Mouse (Mus musculus): Measurements from ENCODE around the gene Atp7b. TPM values are rescaled to one million over a fixed set of nuclear protein-coding genes. Genes with fewer than 3 reads are reported as not detected.

Gene Atp7b
- 2.4 and 2.9 TPM in 2 replicates for polyA plus RNA-seq (2016; fragmentation: Nextera tagmentation; extraction: Ambion mirVana)

DNA sequence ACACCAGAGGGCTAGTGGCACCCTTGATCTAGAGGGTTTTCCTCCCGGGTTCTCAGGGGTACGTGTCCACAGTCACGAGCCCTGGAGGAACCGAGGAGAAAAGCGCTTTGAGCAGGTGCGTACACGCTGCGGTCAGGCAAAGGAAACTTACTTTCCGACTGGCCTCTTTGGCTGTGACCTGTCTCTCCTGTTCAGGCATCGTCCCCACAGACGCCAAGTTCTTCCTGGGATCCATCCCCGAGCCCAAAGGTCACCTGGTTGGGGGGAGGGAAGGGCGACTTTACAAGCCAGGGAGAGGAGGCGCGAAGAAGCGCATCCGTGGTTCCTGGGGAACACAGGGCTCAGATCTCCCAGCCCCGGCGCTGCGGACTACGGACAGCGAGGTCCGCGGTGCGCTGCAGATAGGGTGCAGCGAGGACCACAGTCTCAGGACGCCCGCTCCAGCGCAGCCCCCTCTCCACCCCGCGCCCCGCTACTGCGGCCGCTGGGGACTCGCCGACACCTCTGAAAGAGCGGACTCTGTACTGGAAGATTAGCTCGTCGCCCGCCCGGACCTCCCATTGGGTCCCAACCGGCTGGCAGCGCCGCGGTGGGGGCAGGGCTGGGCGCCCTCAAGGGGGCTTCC lies at the start of gene Atp7b:
Gene Atp7b (minus strand): TSS at position 485 of the 625 bp plus-strand sequence.
- Histone ChIP-seq H3K4me2 (peak within 1 kb of the TSS; percentile 84), H3K9ac (peak within 1 kb of the TSS; percentile 75), H3K4me1 (replicated peaks) (peaks cover 3% of the 10 kb centered on the region; the same call in 1 of the 2 replicates), H3K27me3 (replicated peaks) (peaks cover 16% of the 10 kb centered on the region), H3K36me3 (peaks cover 21% of the 10 kb centered on the region), H3K4me3 (peak within 1 kb of the TSS; percentile 76), H3K9me3 (replicated peaks) (no peaks in the 10 kb centered on the region), H3K27ac (ENCODE audit: poor library complexity, severe bottlenecking) (0 out of 2 replicates have a peak within 1 kb of the TSS, but pooled peaks have one; percentile 22)
- WGBS = under 1% methylated on average over 45 of the region's 46 CpGs
- peak; percentile 85 for ATAC-seq (ENCODE audit: insufficient number of reproducible peaks, low FRiP score)

DNA sequence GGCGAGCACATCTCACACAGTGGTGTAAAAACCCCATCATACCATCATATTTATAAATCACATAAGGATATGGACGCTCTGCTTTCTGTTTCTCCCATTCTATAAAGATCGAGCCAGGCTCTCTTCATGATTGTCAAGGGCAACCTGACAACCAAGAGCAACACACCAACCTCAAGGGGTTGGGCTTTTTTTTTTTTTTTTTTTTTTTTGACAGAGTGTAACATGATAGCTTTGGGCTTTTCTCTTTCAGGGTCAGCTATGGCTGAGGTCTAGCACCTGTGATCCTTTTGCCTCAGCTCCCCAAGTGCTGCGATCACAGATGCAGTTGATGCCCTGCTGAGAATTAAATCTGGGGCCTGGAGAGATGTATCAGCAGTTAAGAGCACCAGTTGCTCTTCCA lies 46.9 kb upstream of the Atp7b start:
- Histone ChIP-seq H3K4me1 (replicated peaks) (no peaks in the 10 kb centered on the region), H3K36me3 (no peaks in the 10 kb centered on the region), H3K4me3 (no peak overlapping the region), H3K9me3 (replicated peaks) (no peaks in the 10 kb centered on the region), H3K9ac (no peak overlapping the region), H3K27ac (ENCODE audit: poor library complexity, severe bottlenecking) (no peak overlapping the region), H3K27me3 (replicated peaks) (no peaks in the 10 kb centered on the region), H3K4me2 (no peak overlapping the region)
- ATAC-seq (ENCODE audit: insufficient number of reproducible peaks, low FRiP score) = no peak
- WGBS = 62% methylated on average over 4 of the region's 4 CpGs

DNA sequence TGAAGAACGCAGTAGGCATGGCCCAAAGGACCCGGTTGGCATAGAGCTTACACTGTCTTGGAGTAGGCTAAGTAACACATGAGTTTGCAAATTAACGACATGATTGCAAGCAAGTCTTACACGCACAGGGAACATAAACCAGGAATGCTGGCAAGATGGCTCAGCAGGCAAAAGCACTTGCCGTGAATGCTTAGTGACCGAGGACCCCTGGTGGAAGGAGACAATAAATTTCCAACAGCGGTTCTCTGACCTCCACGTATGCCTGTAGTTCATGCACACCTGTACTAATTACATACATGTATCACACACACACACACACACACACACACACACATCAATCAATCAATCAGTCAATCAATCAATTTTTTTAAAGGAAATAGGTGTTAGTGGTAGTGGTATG lies 31.5 kb upstream of the Atp7b start:
- H3K9ac ChIP-seq = no peak overlapping the region
- H3K9me3 ChIP-seq (replicated peaks) = no peaks in the 10 kb centered on the region
- H3K4me2 ChIP-seq = no peak overlapping the region
- no peaks in the 10 kb centered on the region for H3K4me1 ChIP-seq (replicated peaks)
- 48% methylated on average over 8 of the region's 8 CpGs for WGBS
- H3K36me3 ChIP-seq = no peaks in the 10 kb centered on the region
- H3K4me3 ChIP-seq = no peak overlapping the region
- no peak for ATAC-seq (ENCODE audit: insufficient number of reproducible peaks, low FRiP score)
- no peak overlapping the region for H3K27ac ChIP-seq (ENCODE audit: poor library complexity, severe bottlenecking)
- no peaks in the 10 kb centered on the region for H3K27me3 ChIP-seq (replicated peaks)

DNA sequence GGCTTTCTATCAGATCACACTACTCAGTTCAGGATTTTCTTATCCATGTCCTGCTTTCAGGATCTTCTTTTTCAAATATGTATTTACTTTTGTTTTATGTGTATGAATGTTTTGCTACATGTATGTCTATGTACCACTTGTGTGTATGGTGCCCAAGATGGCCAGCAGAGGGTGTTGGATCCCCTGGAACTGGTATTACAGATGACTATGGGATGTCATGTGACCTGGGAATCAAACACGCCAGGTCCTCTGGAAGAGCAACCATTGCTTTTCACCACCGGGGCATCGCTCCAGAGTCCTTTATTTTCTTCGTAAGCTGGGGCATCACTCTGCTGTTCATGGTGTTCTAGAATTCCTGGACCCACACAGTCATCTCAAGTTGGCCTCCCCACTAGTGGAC lies 29.1 kb upstream of the Atp7b start:
- Histone ChIP-seq H3K4me2 (no peak overlapping the region), H3K4me3 (no peak overlapping the region), H3K36me3 (no peaks in the 10 kb centered on the region), H3K4me1 (replicated peaks) (no peaks in the 10 kb centered on the region), H3K27ac (ENCODE audit: poor library complexity, severe bottlenecking) (no peak overlapping the region), H3K9me3 (replicated peaks) (no peaks in the 10 kb centered on the region), H3K9ac (no peak overlapping the region), H3K27me3 (replicated peaks) (no peaks in the 10 kb centered on the region)
- ATAC-seq (ENCODE audit: insufficient number of reproducible peaks, low FRiP score) = no peak
- WGBS = 97% methylated on average over 4 of the region's 4 CpGs

DNA sequence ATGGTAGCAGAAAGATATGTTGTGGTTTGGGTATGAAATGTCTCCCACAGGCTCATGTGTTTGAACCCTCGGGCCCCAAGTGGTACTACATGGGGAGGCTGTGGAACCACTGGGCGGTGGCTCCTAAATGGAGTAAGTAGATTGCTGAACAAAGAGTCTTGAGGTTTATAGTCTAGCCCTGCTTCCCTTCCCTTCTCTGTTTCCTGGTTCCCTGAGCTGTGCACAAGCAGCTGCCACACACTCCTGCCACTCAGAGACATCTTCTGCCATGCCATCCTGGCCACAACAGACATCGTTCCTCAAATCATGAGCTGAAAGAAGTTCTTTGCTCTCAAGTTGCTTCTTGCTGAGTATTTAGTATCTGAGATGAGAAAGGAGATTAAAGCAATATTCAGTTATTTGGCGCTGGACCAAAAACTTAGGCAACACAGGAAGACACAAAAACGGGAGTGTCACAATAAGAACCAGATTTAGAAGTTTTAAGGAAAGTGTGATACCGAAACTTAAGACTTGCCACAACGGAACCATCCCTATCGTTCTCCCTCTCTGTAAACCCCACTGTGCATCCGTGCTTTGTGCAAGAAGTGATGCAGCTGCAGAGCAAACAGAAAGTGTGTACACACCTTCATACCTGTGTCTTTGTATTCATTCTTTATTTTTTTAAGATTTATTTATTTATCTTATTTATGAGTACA lies 19.4 kb upstream of the Atp7b start:
- no peak overlapping the region for H3K9ac ChIP-seq
- H3K4me2 ChIP-seq = no peak overlapping the region
- no peaks in the 10 kb centered on the region for H3K9me3 ChIP-seq (replicated peaks)
- H3K27me3 ChIP-seq (replicated peaks) = no peaks in the 10 kb centered on the region
- no peak overlapping the region for H3K27ac ChIP-seq (ENCODE audit: poor library complexity, severe bottlenecking)
- H3K36me3 ChIP-seq = no peaks in the 10 kb centered on the region
- 83% methylated on average over 9 of the region's 9 CpGs for WGBS
- peaks cover 9% of the 10 kb centered on the region; the same call in 1 of the 2 replicates for H3K4me1 ChIP-seq (replicated peaks)
- no peak overlapping the region for H3K4me3 ChIP-seq
- ATAC-seq (ENCODE audit: insufficient number of reproducible peaks, low FRiP score) = no peak

DNA sequence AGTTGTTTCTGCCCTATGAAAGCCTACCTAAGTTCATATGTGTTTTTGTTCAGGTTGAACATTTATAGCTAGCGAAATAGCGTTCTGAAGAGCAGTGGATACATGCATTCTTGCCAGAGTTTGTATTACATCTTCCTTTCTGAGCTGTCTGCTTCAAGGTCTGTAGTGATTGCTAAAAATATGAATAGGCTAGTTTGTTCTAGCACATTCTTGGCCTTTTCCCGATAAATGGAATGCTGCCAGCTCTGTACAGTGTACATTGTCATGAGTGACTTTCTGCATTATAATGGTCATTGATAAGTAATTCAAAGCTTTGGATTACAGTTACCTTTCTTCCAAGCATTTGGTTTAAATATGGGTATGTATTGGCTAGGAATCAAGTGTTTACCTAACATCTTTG lies 1.0 kb upstream of the Atp7b start:
- 1% methylated on average over 3 of the region's 3 CpGs for WGBS
- H3K9me3 ChIP-seq (replicated peaks) = no peaks in the 10 kb centered on the region
- H3K9ac ChIP-seq = no peak overlapping the region

DNA sequence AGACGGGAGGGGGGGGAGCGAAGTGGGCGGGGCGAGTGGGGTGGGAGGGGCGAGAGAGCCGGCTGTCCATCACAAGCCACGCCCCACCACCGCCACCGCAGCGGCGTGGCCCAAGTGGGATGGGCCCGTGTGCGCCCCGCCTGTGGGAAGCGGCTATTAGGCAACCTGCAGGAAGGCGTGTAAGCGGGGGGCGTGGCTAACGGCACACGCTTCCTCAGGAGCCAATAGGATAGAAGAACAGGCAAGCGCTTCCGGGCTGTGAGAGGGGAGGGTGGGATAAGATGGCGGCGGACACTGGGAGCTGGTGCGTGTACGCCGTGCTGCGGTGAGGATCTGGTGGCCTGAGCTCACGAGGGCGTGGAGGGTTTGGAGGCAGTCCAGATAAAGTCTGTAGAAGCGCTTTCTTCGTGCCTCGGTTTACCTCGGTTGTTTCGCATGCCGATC lies 363 bp upstream of the Atp7b start, which contains the start of gene Alg11:
Gene Alg11 (plus strand): TSS at position 276 of the 444 bp plus-strand sequence.
- Histone ChIP-seq H3K36me3 (peaks cover 26% of the 10 kb centered on the region), H3K9ac (peak within 1 kb of the TSS; percentile 75), H3K27me3 (replicated peaks) (peaks cover 16% of the 10 kb centered on the region), H3K4me1 (replicated peaks) (peaks cover 3% of the 10 kb centered on the region; the same call in 1 of the 2 replicates), H3K4me3 (peak within 1 kb of the TSS; percentile 76), H3K9me3 (replicated peaks) (no peaks in the 10 kb centered on the region), H3K4me2 (peak within 1 kb of the TSS; percentile 84), H3K27ac (ENCODE audit: poor library complexity, severe bottlenecking) (0 out of 2 replicates have a peak within 1 kb of the TSS, but pooled peaks have one; percentile 22)
- peak; percentile 100 for ATAC-seq (ENCODE audit: insufficient number of reproducible peaks, low FRiP score)
- WGBS = under 1% methylated on average over 36 of the region's 36 CpGs

More for the DNA sequence above, 1.0 kb upstream of the Atp7b start:
- H3K36me3 ChIP-seq = peaks cover 33% of the 10 kb centered on the region
- H3K27ac ChIP-seq (ENCODE audit: poor library complexity, severe bottlenecking) = no peak overlapping the region
- H3K27me3 ChIP-seq (replicated peaks) = peaks cover 16% of the 10 kb centered on the region
- H3K4me3 ChIP-seq = peak overlapping the region; percentile 76
- no peak for ATAC-seq (ENCODE audit: insufficient number of reproducible peaks, low FRiP score)
- peak overlapping the region; percentile 70 for H3K4me2 ChIP-seq
- H3K4me1 ChIP-seq (replicated peaks) = peaks cover 3% of the 10 kb centered on the region; the same call in 1 of the 2 replicates

DNA sequence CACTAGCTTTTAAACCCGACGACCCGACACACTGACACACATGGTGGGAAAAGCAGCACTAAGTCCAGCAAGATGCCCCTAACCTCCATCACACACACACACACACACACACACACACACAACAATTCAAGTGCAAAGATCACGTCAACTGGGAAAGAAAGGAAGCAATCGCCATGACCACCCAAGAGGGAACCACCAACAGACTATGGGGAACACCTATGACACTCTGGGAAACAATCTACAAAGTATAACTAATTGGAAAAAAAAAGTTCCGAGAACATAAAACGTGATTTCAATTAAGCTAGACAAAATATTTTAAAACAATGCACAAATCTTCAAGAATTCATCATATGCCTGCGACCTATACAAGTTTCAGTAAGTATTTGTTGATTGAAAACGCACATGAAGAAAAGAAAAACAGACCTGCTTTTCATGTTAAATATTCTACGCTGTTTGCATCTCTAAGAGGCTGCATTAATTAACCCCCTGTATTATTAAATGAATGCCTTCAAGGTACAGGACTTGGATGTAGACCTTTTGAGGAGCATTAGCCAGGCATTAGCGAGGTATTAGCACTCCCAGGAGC lies 859 bp downstream of the Atp7b start:
- WGBS = 47% methylated on average over 11 of the region's 11 CpGs
- ATAC-seq (ENCODE audit: insufficient number of reproducible peaks, low FRiP score) = no peak
- Histone ChIP-seq H3K27ac (ENCODE audit: poor library complexity, severe bottlenecking) (no peak overlapping the region), H3K36me3 (peaks cover 15% of the 10 kb centered on the region), H3K4me2 (peak overlapping the region; percentile 84), H3K9me3 (replicated peaks) (no peaks in the 10 kb centered on the region), H3K4me1 (replicated peaks) (peaks cover 8% of the 10 kb centered on the region), H3K27me3 (replicated peaks) (peaks cover 16% of the 10 kb centered on the region), H3K9ac (peak overlapping the region; percentile 75), H3K4me3 (peak overlapping the region; percentile 76)

DNA sequence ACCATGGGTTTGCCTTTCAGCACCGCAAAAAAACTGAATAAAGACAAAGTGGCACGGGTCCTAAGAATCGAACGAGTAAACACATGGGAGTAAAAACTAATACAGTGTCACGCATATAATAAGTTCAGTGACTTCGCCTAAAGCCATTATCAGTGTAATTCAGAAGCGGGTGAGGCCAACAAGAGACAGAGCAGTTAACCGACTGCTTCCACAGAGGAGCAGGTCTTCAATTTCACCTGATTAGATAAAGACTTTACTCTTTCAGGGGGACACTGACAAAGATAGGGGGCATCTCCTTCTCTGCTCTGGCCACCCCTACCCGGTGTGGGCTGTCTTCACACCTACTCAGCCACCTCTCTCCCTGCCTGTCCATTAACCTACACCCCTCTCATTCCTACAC lies 1.7 kb downstream of the Atp7b start:
- no peak overlapping the region for H3K9ac ChIP-seq
- 0 out of 2 replicates have a peak overlapping the region, but pooled peaks have one; percentile 33 for H3K4me2 ChIP-seq
- H3K4me3 ChIP-seq = no peak overlapping the region
- ATAC-seq (ENCODE audit: insufficient number of reproducible peaks, low FRiP score) = no peak
- H3K27ac ChIP-seq (ENCODE audit: poor library complexity, severe bottlenecking) = no peak overlapping the region
- H3K4me1 ChIP-seq (replicated peaks) = peaks cover 8% of the 10 kb centered on the region
- no peaks in the 10 kb centered on the region for H3K9me3 ChIP-seq (replicated peaks)
- WGBS = 54% methylated on average over 9 of the region's 9 CpGs
- H3K27me3 ChIP-seq (replicated peaks) = peaks cover 16% of the 10 kb centered on the region
- peaks cover 10% of the 10 kb centered on the region for H3K36me3 ChIP-seq

DNA sequence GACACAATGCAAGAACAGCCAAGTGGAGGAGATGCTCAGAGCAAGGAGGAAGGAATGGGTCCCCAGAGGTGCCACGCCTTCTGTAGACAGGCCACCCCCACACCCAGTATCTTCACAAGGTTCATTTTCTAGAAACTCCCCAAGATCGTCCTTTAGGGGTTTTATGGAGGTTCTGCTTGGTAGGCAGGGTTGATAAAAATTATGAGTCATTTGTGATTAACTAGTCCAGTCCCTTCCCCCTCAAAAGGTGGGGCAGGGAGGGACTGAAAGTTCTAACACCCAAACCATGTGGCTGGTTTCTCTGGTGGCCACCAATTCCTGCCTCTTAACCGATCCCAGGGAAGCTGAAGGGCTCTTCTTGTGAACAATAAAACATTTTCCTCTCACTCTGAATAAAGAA lies 3.3 kb downstream of the Atp7b start:
- no peak overlapping the region for H3K9ac ChIP-seq
- H3K4me1 ChIP-seq (replicated peaks) = peaks cover 8% of the 10 kb centered on the region
- no peak for ATAC-seq (ENCODE audit: insufficient number of reproducible peaks, low FRiP score)
- H3K4me2 ChIP-seq = no peak overlapping the region
- no peak overlapping the region for H3K4me3 ChIP-seq
- no peak overlapping the region for H3K27ac ChIP-seq (ENCODE audit: poor library complexity, severe bottlenecking)
- no peaks in the 10 kb centered on the region for H3K36me3 ChIP-seq
- 79% methylated on average over 3 of the region's 3 CpGs for WGBS
- no peaks in the 10 kb centered on the region for H3K9me3 ChIP-seq (replicated peaks)
- peaks cover 16% of the 10 kb centered on the region for H3K27me3 ChIP-seq (replicated peaks)

DNA sequence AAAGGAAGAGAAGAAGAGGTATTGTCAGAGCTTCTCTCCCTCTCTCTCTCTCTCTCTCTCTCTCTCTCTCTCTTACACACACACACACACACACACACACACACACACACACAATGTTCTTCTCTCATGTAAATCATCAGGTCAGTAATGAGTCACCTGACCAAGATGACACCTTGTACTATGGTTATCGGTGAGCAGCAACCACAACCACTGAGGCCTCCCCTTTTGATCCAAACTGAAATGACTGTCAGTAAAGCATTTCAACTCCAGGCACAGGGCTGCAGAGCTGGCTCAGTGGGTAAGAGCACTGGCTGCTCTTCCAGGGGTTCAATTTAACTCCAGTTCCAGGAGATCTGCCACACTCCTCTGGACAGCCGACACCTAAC lies 4.6 kb downstream of the Atp7b start:
- no peak for ATAC-seq (ENCODE audit: insufficient number of reproducible peaks, low FRiP score)
- Histone ChIP-seq H3K9ac (no peak overlapping the region), H3K4me1 (replicated peaks) (peaks cover 5% of the 10 kb centered on the region; the same call in 1 of the 2 replicates), H3K36me3 (no peaks in the 10 kb centered on the region), H3K27ac (ENCODE audit: poor library complexity, severe bottlenecking) (no peak overlapping the region), H3K9me3 (replicated peaks) (no peaks in the 10 kb centered on the region), H3K4me2 (no peak overlapping the region), H3K27me3 (replicated peaks) (peaks cover 16% of the 10 kb centered on the region), H3K4me3 (no peak overlapping the region)
- 87% methylated on average over 2 of the region's 2 CpGs for WGBS

Measured in heart, embryonic 12.5 days (tissue).